ENCODE assay signal across 21 mouse cellular contexts in the genomic region with DNA sequence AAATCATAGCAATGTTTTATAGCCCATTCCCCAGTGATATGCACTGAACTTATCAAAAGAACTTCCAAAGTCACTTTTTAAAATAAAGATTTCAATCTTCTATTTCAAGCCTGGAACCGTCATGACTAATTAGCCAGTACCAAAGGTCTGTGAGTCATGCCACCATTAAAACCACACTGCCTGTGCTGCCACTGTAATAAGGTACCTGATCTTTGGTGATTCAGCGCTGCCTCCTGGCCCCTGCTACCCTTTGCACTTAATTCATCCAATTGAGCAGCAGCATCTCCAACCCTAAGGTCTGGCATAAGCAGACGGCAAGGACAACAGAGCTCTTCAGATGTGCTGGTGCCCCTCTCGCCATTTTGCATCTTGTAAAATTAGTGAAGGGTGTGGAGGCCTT. TPM values are rescaled to one million over a fixed set of nuclear protein-coding genes. Genes with fewer than 3 reads are reported as not detected.
"Had no signal": no experiment of that assay in that cellular context is flagged by ENCODE, and none has a peak within 500 bp of the region (broad histone marks: within the 10 kb centered on the region; RNA-seq: fewer than 3 reads in every experiment).

No protein-coding gene starts in this region.

- H3K4me2 ChIP-seq: kidney, embryonic 15.5 days; limb, embryonic 13.5 days; liver, embryonic 15.5 days; midbrain, embryonic 12.5 days; neural tube, embryonic 12.5 days had no signal

- H3K27me3 ChIP-seq: kidney, embryonic 15.5 days; limb, embryonic 13.5 days; midbrain, embryonic 12.5 days; neural tube, embryonic 12.5 days had no signal

- H3K27ac ChIP-seq: kidney, embryonic 15.5 days; limb, embryonic 13.5 days; liver, embryonic 15.5 days; midbrain, embryonic 12.5 days; neural tube, embryonic 12.5 days; stomach, postnatal 0 days had no signal

- H3K4me1 ChIP-seq: kidney, embryonic 15.5 days; limb, embryonic 13.5 days; midbrain, embryonic 12.5 days; neural tube, embryonic 12.5 days had no signal

- H3K36me3 ChIP-seq: kidney, embryonic 15.5 days; limb, embryonic 13.5 days; liver, embryonic 15.5 days; midbrain, embryonic 12.5 days; neural tube, embryonic 12.5 days had no signal

- ATAC-seq: lung, postnatal 0 days had no signal

- H3K9me3 ChIP-seq: kidney, embryonic 15.5 days; limb, embryonic 13.5 days; liver, embryonic 15.5 days; megakaryocyte, embryonic 14.5 days; midbrain, embryonic 12.5 days; neural tube, embryonic 12.5 days had no signal

- DNase-seq: kidney, postnatal 14 days; left cerebral cortex, postnatal 4 days; lung, adult 2 months; lung, postnatal 36 days; thymus, postnatal 4 days had no signal

- H3K4me3 ChIP-seq: kidney, embryonic 15.5 days; limb, embryonic 13.5 days; liver, embryonic 15.5 days; megakaryocyte, embryonic 14.5 days; midbrain, embryonic 12.5 days; neural tube, embryonic 12.5 days had no signal

- H3K9ac ChIP-seq: kidney, embryonic 15.5 days; limb, embryonic 13.5 days; liver, embryonic 15.5 days; midbrain, embryonic 12.5 days; neural tube, embryonic 12.5 days had no signal

RNA-seq across cellular contexts. Expression of gene Gm3625, which starts 18.7 kb away (rescaled TPM):
- total RNA-seq: layer of hippocampus, adult 8-10 months; layer of hippocampus, postnatal 14 days; left cerebral cortex, adult 18-20 months; left cerebral cortex, postnatal 10 days; left cerebral cortex, postnatal 4 days; liver, adult 2 months; midbrain, postnatal 0 days; neutrophil, adult 5-6 weeks had no signal
- polyA plus RNA-seq: kidney, embryonic 15.5 days; large intestine, adult 2 months; limb, embryonic 13.5 days; liver, adult 2 months; liver, embryonic 15.5 days; lung, adult 2 months; lung, postnatal 0 days; midbrain, embryonic 12.5 days; midbrain, postnatal 0 days; neural tube, embryonic 12.5 days; stomach, postnatal 0 days had no signal
